Mouse (Mus musculus): ENCODE measurements at regions not wholly inside any gene's neighbourhood (a gene's known extent, or its start where the extent isn't known, plus 50 kb on each side); places are given as distances from the start of the nearest gene placed in this dataset.

DNA sequence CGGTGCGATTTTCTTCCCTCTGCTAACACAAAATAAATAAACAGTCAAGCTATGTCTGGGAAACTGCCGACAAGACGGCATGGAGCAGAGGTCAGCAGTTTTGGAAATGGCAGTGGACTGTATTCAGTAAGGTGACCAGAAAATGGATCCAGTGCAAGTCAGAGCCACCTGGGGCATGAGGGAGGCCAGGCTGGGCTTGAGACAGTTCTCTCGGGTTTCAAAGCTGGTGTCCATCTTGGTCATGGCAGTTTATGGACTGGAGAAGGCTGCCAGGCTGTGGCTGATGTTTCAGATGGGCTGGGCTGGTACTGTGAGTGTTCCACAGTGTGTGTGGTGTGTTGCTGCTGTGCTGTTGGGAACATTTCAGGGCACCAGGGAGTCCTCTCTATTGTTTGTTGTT lies 143.6 kb downstream of the Dmrta2 start:
- DNase-seq (ENCODE audit: low spot score in 2 of 2): no peak

DNA sequence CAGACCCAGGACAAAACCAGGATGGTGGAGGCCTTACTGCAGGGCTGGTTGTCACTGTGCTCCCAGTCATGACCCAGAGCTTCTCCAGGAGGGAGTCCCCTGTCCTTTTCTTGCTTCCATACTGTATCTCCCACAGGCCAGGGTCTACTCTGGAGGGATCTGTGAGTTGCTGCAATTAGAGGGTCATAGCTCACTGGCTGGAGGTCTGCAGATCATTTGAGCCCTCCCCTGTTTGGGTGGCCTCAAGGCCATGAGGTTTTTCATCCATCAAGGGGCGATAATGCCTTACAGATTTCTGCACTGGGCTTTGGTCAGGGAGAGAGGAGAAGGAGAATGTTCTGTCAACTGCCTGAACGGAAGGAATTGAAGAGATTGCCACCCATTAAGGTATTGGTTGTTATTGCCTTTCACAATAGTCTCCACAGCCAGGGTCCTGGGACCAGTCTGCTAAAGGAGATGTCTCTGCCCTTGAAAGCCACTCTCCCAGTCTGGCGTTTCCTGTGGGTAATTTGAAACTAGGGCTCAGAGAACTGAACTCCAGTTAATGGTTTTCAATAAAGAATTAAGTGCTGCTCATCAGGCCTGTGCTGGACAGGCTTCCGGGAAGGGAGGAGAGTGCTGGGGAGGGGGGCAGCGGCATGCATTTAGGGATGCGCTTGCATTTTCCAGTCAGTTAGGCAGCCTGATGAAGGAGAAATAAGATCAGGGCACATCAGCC lies 147.4 kb downstream of the Dmrta2 start:
- DNase-seq (ENCODE audit: low spot score in 2 of 2): no peak

- DNase-seq (ENCODE audit: low spot score in 2 of 2): no peak
These were observed 150.2 kb downstream of the Dmrta2 start for GRCm38 (mm10) chr4:110127941-110128520.

DNA sequence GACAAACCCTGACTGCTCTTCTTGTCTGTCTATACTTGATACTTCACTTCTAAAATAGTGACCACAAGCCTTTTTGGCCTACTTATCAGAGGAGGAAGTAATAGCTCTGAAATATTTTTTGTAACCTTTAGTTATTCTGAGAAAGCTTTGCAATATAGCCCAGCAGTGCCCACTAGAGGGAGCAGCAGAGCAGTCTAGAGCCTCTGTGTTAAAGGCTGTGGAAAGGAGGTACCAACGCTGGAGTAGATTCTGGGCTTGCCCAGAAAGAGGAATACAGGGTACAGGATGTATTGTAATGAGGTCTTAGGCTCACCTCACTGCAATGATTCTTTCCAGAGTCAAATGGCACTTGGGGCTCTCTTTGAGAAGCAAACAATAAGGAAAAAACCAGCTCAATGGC lies 151.1 kb downstream of the Dmrta2 start:
- peak; percentile 43 to 59 for DNase-seq (ENCODE audit: low spot score in 2 of 2)

- DNase-seq (ENCODE audit: low spot score in 2 of 2): no peak
These were observed 151.7 kb downstream of the Dmrta2 start for GRCm38 (mm10) chr4:110129518-110129917.

GRCm38 (mm10) chr4:110132061-110132460 lies 154.2 kb downstream of the Dmrta2 start:
- DNase-seq (ENCODE audit: low spot score in 2 of 2): no peak

DNA sequence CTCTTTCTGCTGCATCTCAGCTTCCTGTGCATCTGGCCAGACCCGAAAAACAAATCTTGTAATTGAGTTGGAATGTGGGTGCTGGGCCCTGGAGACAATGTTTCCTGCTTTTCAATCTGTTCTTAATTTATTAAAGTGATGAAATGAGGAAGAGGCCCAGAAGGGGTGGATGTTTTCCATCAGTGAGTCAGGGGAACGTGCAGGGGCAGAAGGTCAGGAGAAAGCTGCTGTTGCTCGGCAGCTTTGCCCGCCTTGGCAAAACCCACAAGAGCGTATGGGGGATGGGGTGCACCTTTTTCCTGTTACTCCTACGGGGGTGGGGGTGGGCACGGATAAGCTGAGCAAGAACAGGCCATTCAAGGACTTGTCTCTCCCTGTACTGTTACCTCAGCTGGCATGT lies 156.2 kb downstream of the Dmrta2 start:
- no peak for DNase-seq (ENCODE audit: low spot score in 2 of 2)

- no peak for DNase-seq (ENCODE audit: low spot score in 2 of 2)
These were observed 167.4 kb downstream of the Dmrta2 start for GRCm38 (mm10) chr4:110145229-110145628.

- no peak for DNase-seq (ENCODE audit: low spot score in 2 of 2)
These were observed 174.5 kb downstream of the Dmrta2 start for GRCm38 (mm10) chr4:110152103-110152946.
